Mouse (Mus musculus) lung, postnatal 0 days (tissue): Measurements from ENCODE around the gene Arnt2.

ENCODE experiments used
- CTCF ChIP-seq: IDR thresholded peaks from 2 replicates; pipeline ENCODE4 v1.5.1; 2016; ENCODE audit warnings: antibody characterized with exemption, mild to moderate bottlenecking
- EP300 ChIP-seq: IDR thresholded peaks from 2 replicates; pipeline ENCODE4 v1.6.1; 2016; ENCODE audit warnings: antibody characterized with exemption, mild to moderate bottlenecking, control low read depth

- TF ChIP-seq CTCF (no peak), EP300 (peak; percentile 34)
Measured at GRCm38 (mm10) chr7:84210585-84211291, 199.2 kb downstream of the Arnt2 start.
